Mouse (Mus musculus) urinary bladder, postnatal 36 days (tissue): ENCODE results near the gene Adra2a.

ENCODE experiments used
- DNase-seq, 2 experiments: peaks; one replicate each; pipeline ENCODE4 v3.0.0; 2022; ENCODE audit warnings: low spot score in 2 of 2, mixed read lengths in 1 of 2

Gene Adra2a

DNA sequence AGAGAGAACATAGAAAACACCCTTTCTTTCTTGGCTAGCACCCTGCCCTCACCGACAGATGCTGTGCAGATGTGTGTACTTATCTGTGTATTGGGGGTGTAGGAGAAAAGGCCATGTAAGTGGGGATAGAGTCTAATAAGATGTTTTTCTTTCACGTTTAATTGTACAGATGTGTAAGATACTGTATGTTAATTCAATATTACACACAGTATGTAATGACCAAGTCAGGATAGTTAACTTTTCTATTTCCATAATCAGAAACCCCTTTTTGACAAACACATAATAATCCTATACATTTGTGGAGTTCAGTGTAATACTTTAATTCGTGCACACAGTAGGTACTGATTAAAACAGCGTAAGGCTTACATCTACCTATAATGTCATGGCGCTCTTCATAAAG lies at the start of gene Adra2a:
Gene Adra2a (plus strand): TSS at position 301 of the 400 bp plus-strand sequence.
- DNase-seq = no peak

DNA sequence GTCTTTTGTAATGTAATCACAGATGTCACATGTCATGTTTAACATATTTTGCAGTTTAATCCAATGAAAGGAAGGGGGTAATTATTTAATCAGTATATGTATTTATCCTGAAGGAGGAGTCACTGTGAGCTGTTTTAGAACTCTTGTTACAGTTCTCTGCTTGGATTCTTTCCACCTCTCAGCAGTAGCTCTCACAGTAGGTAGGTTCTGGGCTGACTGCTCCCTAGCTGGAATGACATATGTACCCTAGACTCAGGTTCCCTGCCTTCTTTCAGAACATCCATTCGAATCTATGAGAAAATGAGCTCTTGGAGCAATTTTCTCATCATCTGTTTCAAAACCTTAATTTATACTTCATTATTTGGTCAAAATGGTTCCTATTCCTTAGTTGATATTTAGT lies 49.7 kb upstream of the Adra2a start:
- no peak for DNase-seq

DNA sequence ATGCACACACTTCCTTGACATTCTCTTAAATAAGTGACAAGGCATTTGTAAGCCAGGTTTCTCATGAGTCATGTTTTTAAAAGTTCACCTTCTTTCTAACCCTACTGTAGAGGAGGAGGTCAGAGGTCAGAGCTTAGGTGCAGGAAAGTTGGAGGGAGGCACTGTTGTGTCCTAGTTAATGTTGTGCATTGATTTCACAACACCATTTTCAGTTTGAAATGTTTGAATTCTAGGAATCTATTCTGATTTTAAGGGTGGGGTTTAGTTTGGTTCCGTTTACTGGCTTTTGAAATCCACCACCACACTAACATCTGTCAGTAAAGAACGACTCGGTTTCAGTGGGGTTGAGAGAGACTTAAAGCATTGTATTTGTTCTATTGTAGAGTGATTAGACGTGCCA lies 33.0 kb upstream of the Adra2a start:
- no peak for DNase-seq

DNA sequence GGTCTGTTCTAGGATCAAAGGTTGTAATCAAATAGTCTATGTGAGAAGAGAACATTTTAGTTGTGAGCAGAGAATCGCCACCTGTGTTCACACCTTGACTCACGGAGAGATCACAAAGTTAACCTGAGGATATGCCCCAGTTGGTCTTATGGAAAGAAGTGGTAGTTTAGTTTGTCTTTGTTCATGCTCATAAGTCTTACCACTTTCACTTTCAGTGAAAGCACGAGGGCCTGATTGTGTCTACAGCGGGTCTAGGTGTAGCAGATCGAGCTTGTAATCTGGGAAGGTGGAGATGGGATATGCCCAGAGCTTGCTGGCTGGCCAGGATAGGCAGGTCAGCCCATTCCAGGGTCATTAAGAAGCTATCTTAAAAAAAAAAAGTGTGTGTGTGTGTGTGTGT lies 29.0 kb upstream of the Adra2a start:
- no peak for DNase-seq

DNA sequence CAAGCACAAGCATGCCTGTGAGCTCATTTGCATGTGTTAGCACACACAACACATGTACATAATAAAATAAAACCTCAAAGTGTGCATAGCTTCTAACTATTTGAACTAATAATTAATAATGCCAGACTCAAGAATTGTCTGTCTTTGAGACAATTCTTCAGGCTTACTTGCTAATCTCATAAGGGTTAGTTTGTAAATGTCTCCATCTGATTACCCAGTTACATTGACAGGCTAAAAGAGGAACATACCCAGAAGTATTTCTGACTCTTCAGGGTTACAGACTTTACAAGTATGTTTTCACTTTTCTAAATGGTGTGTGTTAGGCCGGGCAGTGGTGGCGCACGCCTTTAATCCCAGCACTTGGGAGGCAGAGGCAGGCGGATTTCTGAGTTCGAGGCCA lies 28.4 kb upstream of the Adra2a start:
- no peak for DNase-seq

DNA sequence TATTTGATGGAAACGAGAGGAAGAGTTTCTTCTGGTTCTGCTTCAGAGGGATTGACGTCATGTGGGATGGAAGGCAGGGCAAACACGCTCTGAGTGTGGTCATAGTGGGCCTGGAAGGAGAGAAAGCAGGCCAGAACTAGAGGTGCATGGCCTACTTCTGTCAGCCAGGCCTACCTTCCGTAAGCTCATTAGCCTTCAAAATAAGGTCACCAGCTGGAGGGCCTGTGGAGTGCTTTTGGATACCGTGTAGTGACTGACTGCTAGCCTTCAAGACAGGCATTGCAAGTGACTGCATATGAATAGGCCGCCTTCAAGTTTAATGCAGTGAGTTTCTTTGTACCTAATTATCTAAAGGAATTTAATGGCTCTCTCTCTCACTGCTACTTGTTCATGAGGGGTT lies 8.9 kb upstream of the Adra2a start:
- no peak for DNase-seq

DNA sequence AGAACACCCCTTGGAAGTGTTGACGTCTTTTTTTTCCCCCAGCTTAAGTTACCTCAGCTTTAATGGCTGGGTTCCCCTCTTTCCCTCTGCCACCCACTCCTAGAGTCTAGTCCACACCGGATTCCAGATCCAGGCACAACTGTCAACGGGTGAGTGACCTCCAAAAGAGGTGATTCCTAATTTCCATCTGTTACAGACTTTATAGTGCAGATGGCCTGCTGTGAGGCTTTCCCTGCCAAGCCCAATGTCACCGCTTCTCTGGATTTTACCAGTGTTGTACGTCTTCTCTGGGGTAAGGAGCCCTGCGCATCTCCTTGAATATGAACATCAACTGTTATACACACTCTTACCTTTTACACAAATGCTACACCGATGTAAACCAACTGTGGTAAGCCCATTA lies 4.5 kb upstream of the Adra2a start:
- no peak for DNase-seq

DNA sequence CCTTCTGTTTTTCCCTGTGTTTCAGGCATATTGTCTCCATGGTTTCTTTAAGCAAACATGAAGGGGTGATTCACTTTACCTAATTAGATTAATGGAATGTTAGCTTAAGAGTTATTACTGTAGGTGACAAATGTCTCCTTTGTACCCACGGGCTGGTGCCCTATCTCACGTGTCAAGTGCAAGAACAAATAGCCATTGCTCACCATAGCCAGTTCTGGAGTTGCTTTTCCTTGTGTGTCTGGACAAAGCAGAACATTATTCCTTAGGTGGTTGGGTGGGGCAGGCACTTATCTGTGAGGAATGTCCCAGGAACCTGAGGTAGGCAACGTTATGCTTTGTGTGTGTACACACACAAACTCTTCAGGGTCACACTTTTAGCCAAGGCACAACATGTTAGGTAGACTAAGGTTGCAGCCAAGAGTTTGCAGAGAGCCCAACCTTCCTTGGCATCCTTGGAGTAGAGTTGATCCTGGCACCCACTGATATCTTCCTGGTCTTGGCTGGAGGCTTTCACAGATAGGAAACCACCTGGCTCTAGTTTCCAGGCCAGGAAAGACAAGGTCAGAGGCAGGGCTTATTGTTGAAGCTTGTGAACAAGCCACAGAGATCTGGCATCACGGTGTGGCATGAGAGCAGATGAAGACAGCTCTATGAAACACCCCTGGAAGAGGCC lies 3.5 kb upstream of the Adra2a start:
- no peak for DNase-seq

DNA sequence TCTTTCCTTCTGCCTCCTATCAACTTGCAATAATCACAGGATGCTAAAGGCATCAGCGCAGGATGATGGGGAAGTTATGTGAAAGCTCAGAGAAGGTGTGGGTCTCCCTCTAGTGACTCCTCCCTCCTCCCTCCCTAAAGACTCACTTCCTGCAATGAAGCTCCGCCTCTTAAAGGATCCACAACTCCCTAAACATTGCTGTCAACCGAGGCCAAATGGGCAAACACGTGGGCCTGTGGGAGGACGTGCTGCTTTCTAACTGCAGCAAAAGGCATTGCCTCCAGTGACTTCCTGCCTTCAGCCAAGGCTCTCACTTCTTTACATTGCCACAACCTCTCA lies 3.0 kb upstream of the Adra2a start:
- no peak for DNase-seq

DNA sequence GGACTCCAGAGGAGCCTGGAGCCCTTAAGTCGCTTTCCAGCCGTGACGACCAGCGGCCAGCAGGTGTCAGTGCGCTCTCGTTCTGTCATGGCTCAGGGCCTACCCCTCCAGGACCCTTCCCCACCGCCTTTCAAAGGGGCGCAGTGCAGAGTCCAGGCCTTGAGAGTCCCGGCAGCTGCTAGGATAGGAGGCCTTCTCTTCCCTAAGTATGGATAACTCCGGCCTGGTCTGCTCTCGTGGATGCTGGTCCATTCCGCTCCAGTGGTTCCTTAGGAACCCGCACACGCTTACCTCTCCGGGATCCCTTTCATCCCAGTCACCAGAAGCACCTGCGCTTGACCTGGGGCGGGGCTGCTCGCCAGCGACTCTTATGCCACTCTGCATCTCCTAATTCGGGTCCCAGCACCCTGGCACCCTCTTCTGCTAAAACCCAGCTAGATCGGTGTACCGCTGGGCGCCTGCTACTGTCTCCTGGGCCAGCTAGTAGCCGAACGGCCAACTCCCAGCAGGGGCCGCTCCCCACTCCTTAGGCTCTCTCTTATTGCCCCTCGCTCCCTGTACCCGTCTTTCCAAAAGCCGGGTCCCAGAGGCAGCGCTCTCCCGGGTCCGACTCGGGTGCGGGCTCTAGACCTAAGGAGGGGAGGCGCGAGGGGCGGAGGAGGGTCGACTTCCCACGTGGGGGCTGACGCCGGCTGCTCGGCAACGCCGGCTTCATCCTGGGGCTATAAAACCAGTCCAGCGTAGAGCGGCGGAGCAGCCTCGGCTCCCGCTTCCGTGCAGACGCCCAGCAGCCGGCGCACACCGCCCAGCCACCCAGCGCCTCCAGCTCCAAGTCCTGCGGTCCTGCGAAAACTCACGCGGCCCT lies 788 bp downstream of the Adra2a start:
- DNase-seq = peak; percentile 42

DNA sequence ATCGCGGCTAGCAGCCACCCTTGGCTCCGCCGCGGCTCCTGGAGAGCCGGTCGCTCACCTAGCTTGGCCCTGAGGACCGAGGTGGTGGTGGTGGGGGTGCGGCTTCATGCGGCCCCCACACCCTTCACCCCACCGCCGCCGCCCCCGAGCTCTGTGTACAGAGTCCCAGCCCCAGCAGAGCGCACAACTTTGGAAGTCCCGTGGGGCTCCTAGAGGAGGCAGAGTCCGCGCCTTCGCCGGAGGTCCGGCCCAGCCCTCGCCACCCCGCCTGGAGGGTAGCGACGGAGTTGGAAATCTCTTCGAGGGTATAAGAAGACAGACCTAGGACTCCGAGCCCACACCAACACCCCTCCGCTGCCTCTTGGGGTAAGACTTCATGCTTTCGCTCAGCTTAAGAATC lies 1.5 kb downstream of the Adra2a start:
- DNase-seq = no peak

DNA sequence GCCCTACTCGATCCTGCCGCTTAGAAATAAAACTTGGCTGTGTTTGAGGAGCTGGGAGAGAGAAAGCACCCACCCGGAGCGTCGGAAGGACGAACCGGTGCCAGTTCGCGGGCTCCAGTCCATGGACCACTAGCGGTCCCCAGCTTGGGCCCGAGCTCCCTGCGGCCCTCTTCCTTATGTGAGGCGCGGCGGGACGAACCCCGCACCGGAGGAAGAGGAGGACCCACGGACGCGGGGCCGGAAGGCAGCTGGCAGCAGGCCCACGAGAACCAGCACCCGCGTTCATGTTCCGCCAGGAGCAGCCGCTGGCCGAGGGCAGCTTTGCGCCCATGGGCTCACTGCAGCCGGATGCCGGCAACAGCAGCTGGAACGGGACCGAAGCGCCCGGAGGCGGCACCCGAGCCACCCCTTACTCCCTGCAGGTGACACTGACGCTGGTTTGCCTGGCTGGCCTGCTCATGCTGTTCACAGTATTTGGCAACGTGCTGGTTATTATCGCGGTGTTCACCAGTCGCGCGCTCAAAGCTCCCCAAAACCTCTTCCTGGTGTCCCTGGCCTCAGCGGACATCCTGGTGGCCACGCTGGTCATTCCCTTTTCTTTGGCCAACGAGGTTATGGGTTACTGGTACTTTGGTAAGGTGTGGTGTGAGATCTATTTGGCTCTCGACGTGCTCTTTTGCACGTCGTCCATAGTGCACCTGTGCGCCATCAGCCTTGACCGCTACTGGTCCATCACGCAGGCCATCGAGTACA lies 2.2 kb downstream of the Adra2a start:
- no peak for DNase-seq

DNA sequence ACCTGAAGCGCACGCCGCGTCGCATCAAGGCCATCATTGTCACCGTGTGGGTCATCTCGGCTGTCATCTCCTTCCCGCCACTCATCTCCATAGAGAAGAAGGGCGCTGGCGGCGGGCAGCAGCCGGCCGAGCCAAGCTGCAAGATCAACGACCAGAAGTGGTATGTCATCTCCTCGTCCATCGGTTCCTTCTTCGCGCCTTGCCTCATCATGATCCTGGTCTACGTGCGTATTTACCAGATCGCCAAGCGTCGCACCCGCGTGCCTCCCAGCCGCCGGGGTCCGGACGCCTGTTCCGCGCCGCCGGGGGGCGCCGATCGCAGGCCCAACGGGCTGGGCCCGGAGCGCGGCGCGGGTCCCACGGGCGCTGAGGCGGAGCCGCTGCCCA lies 2.7 kb downstream of the Adra2a start:
- DNase-seq = no peak

DNA sequence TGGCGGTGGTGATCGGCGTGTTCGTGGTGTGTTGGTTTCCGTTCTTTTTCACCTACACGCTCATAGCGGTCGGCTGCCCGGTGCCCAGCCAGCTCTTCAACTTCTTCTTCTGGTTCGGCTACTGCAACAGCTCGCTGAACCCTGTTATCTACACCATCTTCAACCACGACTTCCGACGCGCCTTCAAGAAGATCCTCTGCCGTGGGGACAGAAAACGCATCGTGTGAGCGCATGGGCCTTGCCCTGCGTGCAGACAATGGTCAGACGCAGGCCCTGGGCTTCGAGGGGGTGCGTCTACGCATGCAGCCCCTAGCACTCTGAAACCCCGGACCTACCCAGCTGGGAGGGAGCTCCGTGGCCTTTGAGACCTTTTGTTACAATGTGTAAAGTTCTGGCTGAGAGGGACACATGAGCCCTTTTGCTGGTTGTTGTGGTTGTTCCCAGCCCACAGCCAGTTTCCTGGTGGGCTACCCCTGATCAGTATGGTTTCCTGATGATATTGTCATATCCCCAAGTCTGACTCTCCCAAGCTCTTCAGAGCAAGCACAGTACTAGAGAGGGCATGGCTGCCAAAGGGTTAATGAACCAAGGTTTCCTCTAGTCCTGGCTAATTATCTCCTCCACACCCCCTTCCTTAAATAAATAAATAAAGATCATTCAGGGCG lies 3.6 kb downstream of the Adra2a start:
- DNase-seq = peak in 1 of 2 experiments; percentile 7

DNA sequence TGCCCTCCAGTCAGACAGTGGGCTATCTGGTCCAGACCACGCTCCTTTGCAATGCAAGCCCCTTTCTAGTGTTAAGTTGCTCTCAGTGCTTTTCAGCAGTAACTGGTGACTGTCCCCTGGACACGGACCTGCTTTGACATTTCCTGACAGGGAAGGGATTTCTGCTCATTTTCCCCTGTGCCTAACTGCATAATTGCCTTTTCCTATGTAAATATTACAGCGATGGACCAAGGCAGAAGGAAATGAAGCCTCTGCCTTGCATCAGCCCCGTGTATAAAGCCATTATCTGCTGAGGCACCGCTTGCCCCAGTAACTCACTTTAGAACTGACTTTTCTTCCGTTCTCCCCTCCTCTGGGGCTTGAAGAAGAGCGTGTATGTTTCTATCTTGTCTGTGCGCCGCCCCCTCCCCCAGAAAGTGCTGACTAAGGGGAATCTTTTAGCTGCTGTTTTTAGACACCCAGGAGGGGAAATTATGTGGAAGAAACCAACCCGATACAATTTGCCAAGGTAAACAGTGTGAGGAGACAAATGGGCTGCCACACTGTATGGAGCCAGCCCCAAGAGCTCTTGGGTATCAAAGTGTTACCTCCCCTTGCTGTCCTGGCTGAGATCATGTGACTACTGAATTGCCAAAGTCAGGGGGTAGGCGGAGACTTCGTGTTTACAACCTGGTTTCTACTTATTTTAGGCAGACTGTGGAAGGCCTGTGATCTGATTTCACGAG lies 4.4 kb downstream of the Adra2a start:
- no peak for DNase-seq

DNA sequence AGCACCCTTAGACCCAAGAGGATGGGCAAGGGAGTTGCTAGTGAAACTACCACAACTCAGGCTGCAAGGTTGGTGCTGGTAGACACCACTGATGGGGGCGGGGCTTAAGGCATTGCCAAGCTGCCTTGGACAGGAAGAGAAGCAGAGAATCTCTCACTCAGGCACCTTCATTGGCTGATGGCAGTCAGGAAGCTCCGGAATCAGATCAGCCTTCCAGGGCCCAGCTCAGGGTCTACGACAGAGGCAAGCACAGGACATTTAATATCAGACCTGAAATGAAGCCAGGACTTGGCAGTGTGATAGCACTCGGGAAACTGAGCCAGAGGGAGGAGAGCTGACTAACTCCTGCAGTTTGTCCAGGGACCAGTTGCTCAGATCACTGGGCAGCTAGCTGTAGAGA lies 7.7 kb downstream of the Adra2a start:
- DNase-seq = no peak

DNA sequence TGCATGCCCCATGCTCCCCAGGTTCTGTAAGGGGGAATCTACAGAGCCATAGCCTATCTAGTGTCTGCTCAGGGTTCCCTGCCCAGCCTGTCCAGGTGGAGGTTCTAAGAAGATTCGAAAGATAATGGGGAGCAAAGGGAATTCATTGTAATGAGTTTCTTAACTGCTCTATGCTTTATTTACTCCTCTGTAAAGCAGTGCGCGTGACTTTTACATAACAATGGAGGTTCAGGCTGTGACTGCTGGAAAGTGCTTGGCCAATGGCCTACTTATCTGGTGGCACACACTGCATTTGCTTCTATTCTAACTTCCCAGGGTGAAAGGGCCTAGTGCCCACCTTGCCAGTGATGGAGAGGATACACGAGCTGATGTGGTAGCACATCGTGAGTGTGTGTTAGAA lies 11.9 kb downstream of the Adra2a start:
- DNase-seq = no peak

DNA sequence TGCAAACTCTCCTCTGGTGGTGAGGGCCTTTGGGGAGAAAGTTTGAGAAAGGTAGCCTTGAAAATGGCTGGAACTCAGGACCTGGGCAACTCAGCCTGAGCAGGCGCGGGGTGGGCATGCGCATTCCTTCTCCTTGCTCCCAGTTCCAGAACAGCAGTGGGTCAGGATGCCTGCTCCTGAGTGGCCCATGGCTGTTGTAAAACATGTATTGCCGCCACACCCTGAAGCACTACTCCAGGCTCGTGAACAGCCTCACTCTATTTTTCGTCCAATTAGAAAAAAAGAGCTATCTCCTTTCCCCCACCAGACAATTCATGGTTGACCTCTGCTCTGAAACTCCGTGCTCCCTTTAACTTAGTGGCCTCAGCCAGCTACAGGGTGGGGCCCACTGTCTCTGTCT lies 24.5 kb downstream of the Adra2a start:
- no peak for DNase-seq

DNA sequence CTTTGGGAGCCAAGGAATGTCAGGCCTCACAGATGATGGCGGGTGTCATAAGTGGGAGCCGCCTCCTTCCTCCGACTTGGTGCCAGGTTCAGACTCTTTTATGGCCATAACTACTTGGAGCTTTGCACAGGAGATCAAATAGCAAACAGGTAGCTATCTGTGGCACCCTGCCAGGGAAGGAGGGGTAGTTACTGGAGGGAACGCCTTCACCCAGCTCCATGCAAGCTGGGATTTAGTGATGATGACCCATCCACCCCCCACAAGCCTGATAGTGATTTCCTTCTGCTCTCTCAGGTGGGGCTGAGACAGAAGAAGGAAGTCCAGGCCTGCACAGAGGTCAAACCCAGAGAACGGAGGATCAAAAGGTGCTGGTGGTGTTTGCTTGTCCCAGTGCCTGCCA lies 26.6 kb downstream of the Adra2a start:
- peak; percentile 44 to 74 for DNase-seq

DNA sequence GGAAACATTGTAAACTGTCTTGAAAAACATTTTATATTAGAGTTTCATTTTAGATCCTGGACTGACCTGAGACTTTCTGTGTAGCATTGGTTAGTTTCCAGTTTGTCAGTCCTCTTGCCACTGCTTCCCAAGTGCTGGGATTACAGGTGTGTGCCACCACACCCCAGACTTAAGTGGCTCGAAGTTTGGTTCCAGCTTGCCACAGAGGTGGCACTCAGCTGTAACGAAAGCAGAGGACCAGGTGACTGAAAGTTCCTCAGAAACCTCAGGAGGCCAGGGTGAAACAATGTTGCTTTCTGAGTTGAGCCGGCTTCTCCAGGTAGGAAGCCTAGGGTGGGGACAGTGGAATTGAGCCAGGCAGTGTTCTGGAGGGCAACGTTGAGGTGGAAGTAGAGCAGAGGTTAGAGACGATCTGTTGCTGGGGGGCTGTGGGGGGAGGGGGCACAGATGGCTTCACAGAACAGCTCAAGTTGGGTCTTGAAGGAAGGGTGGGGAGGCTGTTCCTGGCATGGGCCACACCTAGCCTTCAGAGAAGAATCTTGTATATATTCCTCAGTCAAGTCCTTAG lies 28.4 kb downstream of the Adra2a start:
- no peak for DNase-seq
